In genomic region chr4:14075291-14075690, GRCm38 (mm10) we compare ENCODE assay signal across 23 mouse cellular contexts.
DNase-seq lines count a peak whose midpoint lies in the region; ATAC-seq and TF ChIP-seq lines count a peak whose summit lies in the region.
"Had no signal": no experiment of that assay in that cellular context is flagged by ENCODE, and none has a peak within 500 bp of the region (broad histone marks: within the 10 kb centered on the region; RNA-seq: fewer than 3 reads in every experiment).

No protein-coding gene starts in this region.

- intact Hi-C loops in left cerebral cortex, postnatal 14 days (cut with DNase I) = loop anchor here (10.0 kb wide), 1 partner anchor 320 kb away; no protein-coding TSS in a partner anchor

- no peaks in the 10 kb centered on the region for H3K36me3 ChIP-seq in thymus, adult 2 months (ENCODE audit: control insufficient read depth, insufficient read depth, low read length)
- H3K36me3 ChIP-seq: embryonic facial prominence, embryonic 13.5 days; hindbrain, embryonic 12.5 days; midbrain, embryonic 10.5 days; stomach, embryonic 15.5 days had no signal

- 92% methylated on average over 3 of the region's 3 CpGs for WGBS in thymus, adult 2 months

- H3K4me3 ChIP-seq in thymus, adult 2 months (ENCODE audit: control insufficient read depth, insufficient read depth, low read length) = no peak overlapping the region
- H3K4me3 ChIP-seq: embryonic facial prominence, embryonic 13.5 days; erythroblast, embryonic 14.5 days; forebrain, embryonic 13.5 days; hindbrain, embryonic 12.5 days; midbrain, embryonic 10.5 days; stomach, embryonic 15.5 days had no signal

- DNase-seq in frontal cortex, postnatal 14 days (ENCODE audit: low spot score in 2 of 2) = no peak
- DNase-seq in brain, adult 2 months (ENCODE audit: low read depth, low spot score) = peak; percentile 75
- peak; percentile 40 to 45 for DNase-seq in layer of hippocampus, adult 8-10 months (ENCODE audit: low spot score in 2 of 2)
- DNase-seq in left cerebral cortex, postnatal 14 days (ENCODE audit: low spot score in 2 of 2) = peak; percentile 28 to 76
- DNase-seq in thymus, adult 2 months = no peak
- DNase-seq in adrenal gland, postnatal 14 days = no peak
- DNase-seq: cerebellum, adult 2 months; cerebellum, postnatal 36 days; embryo, embryonic 11 days; gastrocnemius, postnatal 36 days; kidney, adult 18-20 months; kidney, postnatal 10 days; thymus, adult 18-20 months; thymus, postnatal 4 days had no signal

- H3K27ac ChIP-seq in thymus, adult 2 months (ENCODE audit: control insufficient read depth, insufficient read depth, low read length) = no peak overlapping the region
- H3K27ac ChIP-seq: embryonic facial prominence, embryonic 13.5 days; forebrain, embryonic 13.5 days; hindbrain, embryonic 12.5 days; midbrain, embryonic 10.5 days; stomach, embryonic 15.5 days had no signal

- ATAC-seq in frontal cortex, adult (ENCODE audit: low TSS enrichment) = peak; percentile 92
- no peak for ATAC-seq in CD4-positive, CD25-positive, alpha-beta regulatory T cell, adult 4 months
- ATAC-seq: forebrain, embryonic 13.5 days; midbrain, embryonic 16.5 days had no signal

- H3K4me1 ChIP-seq in thymus, adult 2 months (replicated peaks; ENCODE audit: control insufficient read depth, insufficient read depth, low read length) = no peaks in the 10 kb centered on the region
- H3K4me1 ChIP-seq: forebrain, embryonic 13.5 days; midbrain, embryonic 10.5 days; stomach, embryonic 15.5 days had no signal

- no peaks in the 10 kb centered on the region for H3K27me3 ChIP-seq in thymus, adult 2 months (ENCODE audit: control insufficient read depth, insufficient read depth, low read length)
- H3K27me3 ChIP-seq: embryonic facial prominence, embryonic 13.5 days; forebrain, embryonic 13.5 days; hindbrain, embryonic 12.5 days; stomach, embryonic 15.5 days had no signal

- TF ChIP-seq CTCF in thymus, adult 2 months (IDR thresholded peaks at IDR 0.05; ENCODE audit: borderline replicate concordance, control insufficient read depth, extremely low read depth, insufficient read depth, low read length, poor library complexity) = no peak

- no peak for TF ChIP-seq POLR2A in thymus, adult 2 months (IDR thresholded peaks at IDR 0.05; ENCODE audit: control insufficient read depth, extremely low read depth, insufficient read depth, low read length, poor library complexity)

Comparison
In these comparisons a context has a peak if more than half of its experiments do, and no peak if none do; other contexts are left out.
1. DNase-seq: peak in brain, adult 2 months (single experiment), layer of hippocampus, adult 8-10 months (2 of 2) and left cerebral cortex, postnatal 14 days (2 of 2); none in frontal cortex, postnatal 14 days (0 of 2), thymus, adult 2 months (single experiment) and adrenal gland, postnatal 14 days (single experiment).